Mouse (Mus musculus): ENCODE measurements around the gene Ncoa1. TPM values are rescaled to one million over a fixed set of nuclear protein-coding genes. Genes with fewer than 3 reads are reported as not detected.
A peak's percentile ranks its signal among the peaks of the same experiment; 100 is the strongest.

Ncoa1 gene
- total RNA-seq (2021) = 10 to 100 TPM; 34.8 to 36.2 TPM
- long read RNA-seq, experiment 1, full-length matches to known transcripts = 8 of 26 reads
- long read RNA-seq, experiment 1, partial matches to known transcripts = 8 of 26 reads
- long read RNA-seq, experiment 1, other reads (novel, unspliced or antisense) = 10 of 26 reads
- long read RNA-seq, experiment 2, full-length matches to known transcripts = 3 of 23 reads
- long read RNA-seq, experiment 2, partial matches to known transcripts = 12 of 23 reads
- long read RNA-seq, experiment 2, other reads (novel, unspliced or antisense) = 8 of 23 reads

- peak; percentile 69 to 74 for DNase-seq (ENCODE audit: low spot score in 2 of 2)
These were observed at the start of gene Ncoa1 for GRCm38 (mm10) chr12:4476832-4477671. Gene Ncoa1, minus strand, starts transcription at chr12:4477182.

- DNase-seq (ENCODE audit: low spot score in 2 of 2) = no peak
These were observed 47.6 kb upstream of the Ncoa1 start for GRCm38 (mm10) chr12:4524546-4524945.

DNA sequence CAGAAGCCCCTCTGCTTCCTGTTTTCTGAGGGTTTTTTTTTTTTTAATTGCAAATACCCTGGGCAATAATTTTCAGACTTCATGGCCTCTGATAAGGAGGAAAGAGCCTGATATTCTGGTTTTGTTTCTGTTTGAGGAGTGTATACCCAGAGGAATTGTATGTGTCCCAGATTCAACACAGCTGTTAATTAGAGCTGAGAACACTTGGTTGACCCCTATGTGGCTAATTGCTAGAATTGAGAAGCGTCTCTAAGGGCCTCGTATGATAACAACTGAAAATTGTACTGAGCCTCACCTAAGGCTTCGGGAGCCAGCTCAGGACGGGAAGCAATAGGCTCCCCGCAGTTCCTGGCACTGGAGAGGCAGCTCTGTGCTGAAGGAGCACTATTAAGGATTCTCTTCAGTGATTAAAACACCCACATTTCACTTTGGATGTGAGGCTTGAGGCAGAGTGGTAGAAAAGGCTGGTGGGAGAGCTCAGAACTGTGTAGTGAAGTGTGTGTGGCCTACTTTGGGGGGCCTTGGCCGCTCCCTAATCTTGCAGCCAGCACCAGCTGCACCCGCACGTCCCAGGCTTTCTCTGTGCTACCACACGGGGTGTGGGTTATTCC lies 46.8 kb upstream of the Ncoa1 start:
- DNase-seq (ENCODE audit: low spot score in 2 of 2) = no peak

- peak in 1 of 2 experiments; percentile 30 for DNase-seq (ENCODE audit: low spot score in 2 of 2)
These were observed 46.2 kb upstream of the Ncoa1 start for GRCm38 (mm10) chr12:4523208-4523607.

GRCm38 (mm10) chr12:4518957-4519356 lies 42.0 kb upstream of the Ncoa1 start:
- DNase-seq (ENCODE audit: low spot score in 2 of 2) = no peak

GRCm38 (mm10) chr12:4509591-4510061 lies 32.6 kb upstream of the Ncoa1 start:
- DNase-seq (ENCODE audit: low spot score in 2 of 2) = no peak

GRCm38 (mm10) chr12:4508182-4508581 lies 31.2 kb upstream of the Ncoa1 start:
- no peak for DNase-seq (ENCODE audit: low spot score in 2 of 2)

GRCm38 (mm10) chr12:4507461-4507860 lies 30.5 kb upstream of the Ncoa1 start:
- no peak for DNase-seq (ENCODE audit: low spot score in 2 of 2)

DNA sequence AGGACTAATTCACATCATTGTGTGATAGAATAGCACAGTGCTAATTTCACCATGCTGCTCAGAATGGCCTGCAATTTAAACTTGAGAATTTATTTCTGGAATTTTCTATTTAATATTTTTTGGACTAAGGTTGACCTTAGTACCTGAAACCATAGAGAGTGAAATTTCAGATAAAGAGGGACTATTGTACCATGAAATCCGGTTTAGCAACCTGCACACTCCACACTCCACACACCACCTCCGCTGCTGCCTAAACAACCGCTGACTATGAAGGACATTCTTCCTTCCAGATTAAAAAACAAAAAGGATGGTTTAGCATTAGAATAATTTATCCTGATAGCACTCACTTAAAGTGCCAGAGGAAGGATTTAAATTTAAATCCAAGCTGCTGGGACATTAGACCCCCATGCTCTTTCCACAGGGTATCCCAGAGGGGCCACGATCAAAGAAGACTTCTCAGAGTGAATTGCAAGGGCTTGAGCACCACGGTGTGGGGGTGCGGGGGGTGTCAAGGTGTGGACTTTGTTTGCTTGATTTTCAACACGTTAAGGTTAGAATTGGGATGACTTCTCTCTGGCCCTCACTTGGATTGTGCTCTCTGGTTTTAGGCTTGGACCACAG lies 29.9 kb upstream of the Ncoa1 start:
- DNase-seq (ENCODE audit: low spot score in 2 of 2) = no peak

DNA sequence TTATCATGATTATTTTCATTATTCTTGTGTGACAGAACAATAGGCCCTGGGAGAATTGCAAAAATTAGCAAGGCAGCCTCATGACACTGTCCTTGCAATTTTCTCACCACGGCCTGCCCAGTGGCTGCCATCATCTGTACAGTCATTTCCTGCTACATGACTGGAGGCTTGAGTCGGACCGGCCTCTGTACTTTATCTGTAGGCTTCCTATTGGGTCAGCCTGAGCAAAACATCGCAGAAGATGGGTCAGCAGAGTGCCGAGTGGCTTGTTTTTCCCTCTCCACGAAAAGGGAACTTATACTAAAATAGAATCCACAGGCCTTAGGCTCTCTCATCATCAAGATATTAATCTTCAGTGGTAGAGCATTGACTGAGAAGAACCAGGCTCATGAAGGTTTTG lies 28.3 kb upstream of the Ncoa1 start:
- DNase-seq (ENCODE audit: low spot score in 2 of 2) = no peak

DNA sequence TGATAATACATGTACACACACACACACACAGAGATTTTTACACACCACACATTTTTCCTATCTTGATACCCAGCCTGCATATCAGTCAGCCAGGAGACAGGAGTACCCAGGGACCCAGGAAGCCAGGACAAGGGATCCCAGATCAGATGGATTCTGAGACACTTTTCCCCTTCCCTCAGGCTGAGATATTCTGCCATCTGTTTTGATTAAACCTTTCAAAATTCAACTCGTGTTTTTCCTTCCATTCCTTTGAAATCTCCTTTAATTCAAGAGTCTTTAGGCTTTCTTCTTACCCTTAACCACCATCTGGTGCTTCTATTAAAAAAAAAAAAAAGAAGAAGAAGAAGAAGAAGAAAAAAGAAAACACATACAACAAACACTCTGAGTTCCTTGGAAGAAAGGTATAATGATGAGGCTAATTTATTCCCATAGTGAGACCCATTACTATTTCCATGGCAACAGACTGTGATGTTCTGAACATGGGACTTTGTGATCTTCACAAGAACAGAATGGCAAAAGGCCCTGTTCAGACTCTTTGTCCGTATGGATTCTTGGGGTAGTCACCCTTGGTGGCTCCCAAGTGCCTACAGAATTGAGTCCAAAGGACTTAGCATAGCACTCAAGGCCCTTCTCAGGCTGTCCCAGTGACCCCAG lies 26.8 kb upstream of the Ncoa1 start:
- DNase-seq (ENCODE audit: low spot score in 2 of 2) = no peak

- no peak for DNase-seq (ENCODE audit: low spot score in 2 of 2)
These were observed 24.9 kb upstream of the Ncoa1 start for GRCm38 (mm10) chr12:4501916-4502315.

GRCm38 (mm10) chr12:4500516-4500915 lies 23.5 kb upstream of the Ncoa1 start:
- DNase-seq (ENCODE audit: low spot score in 2 of 2) = no peak

GRCm38 (mm10) chr12:4499651-4500175 lies 22.7 kb upstream of the Ncoa1 start:
- no peak for DNase-seq (ENCODE audit: low spot score in 2 of 2)

GRCm38 (mm10) chr12:4488411-4488810 lies 11.4 kb upstream of the Ncoa1 start:
- peak; percentile 75 to 81 for DNase-seq (ENCODE audit: low spot score in 2 of 2)

DNA sequence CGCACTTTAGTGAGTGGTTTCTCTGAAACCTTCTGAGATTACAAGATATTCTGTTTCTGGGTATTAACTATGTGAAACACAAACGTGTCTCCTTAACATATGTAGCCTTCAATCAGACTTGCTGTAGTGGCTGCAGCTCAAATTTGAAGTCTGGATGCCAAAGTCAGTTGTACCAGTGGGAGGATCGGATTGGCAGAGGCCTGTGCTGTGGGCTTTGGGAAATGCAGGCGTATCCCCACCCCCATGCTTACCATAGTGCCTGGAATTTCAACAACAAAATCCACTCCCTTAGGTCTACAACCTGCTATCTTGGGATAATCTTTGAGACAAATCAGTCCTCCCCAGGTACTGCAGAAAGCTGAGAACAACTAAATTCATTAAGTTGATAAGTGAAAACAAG lies 6.4 kb upstream of the Ncoa1 start:
- no peak for DNase-seq (ENCODE audit: low spot score in 2 of 2)

DNA sequence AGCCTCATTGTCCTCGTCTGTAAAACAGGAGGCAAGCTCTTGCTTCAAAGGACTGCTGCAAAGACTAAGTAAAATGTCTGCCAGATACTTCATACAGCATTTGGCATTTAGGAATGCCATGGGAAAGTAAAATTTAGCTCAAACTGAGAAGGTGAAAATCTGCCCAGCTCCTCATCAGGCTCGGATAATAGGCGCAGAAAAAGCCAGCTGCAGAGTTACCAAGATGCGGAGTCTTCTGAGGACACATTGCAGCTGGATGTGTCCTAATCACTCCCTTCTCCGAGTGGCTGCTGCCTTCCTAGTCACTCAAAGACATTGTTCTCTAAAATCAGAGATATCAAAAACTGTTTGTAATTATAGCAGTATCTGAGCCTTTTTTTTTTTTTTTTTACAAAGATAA lies 4.7 kb upstream of the Ncoa1 start:
- no peak for DNase-seq (ENCODE audit: low spot score in 2 of 2)

DNA sequence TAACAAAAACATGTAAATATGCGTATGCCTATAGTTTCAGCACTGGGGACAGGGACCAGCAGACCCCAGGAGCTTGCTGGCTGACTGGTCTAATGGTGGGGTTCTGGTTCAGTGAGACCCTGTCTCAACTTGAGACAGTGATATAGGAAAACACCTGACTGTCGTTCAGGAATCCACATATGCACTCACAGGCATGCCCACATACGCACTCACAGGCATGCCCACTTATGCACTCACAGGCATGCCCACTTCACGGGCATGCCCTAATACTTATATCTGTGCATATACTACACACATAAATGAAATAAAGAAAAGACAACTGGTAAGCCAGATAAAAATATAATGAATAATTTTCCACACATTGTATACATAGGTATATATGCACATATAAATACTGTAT lies 3.3 kb upstream of the Ncoa1 start:
- no peak for DNase-seq (ENCODE audit: low spot score in 2 of 2)

GRCm38 (mm10) chr12:4479171-4479881 lies 2.3 kb upstream of the Ncoa1 start:
- no peak for DNase-seq (ENCODE audit: low spot score in 2 of 2)

Measured in adrenal gland, adult 18-20 months (tissue).